Mouse (Mus musculus) lung, postnatal 0 days (tissue): Measurements from ENCODE around the gene Fblim1.

Experiments
- CTCF ChIP-seq: IDR thresholded peaks from 2 replicates; pipeline ENCODE4 v1.5.1; 2016; ENCODE audit warnings: antibody characterized with exemption, mild to moderate bottlenecking
- EP300 ChIP-seq: IDR thresholded peaks from 2 replicates; pipeline ENCODE4 v1.6.1; 2016; ENCODE audit warnings: antibody characterized with exemption, mild to moderate bottlenecking, control low read depth

GRCm38 (mm10) chr4:141639474-141639873 is 33.6 kb upstream of the Fblim1 start:
- no peak; the same call in 1 of the 2 replicates for TF ChIP-seq CTCF
- no peak for TF ChIP-seq EP300
